Mouse (Mus musculus) hindbrain, embryonic 12.5 days (tissue): ENCODE results near the gene Plekhg3. TPM values are rescaled to one million over a fixed set of nuclear protein-coding genes. Genes with fewer than 3 reads are reported as not detected.

Source experiments
- ATAC-seq: fragments of 200-750 bp; cut with Nextera tagmentation; 2 replicates; pipeline ENCODE4 v1.8.0; 2017; ENCODE audit warnings: moderate TSS enrichment; ENCODE audit not compliant: low FRiP score
- H3K27ac ChIP-seq: fragments of 300-500 bp; sonication (generic); 2 replicates; pipeline ENCODE4 v1.5.1; 2016; ENCODE audit warnings: mild to moderate bottlenecking
- H3K27me3 ChIP-seq: fragments of 300-500 bp; sonication (generic); 2 replicates; pipeline ENCODE4 v1.6.1; 2016; ENCODE audit warnings: mild to moderate bottlenecking
- H3K36me3 ChIP-seq: fragments of 300-500 bp; sonication (generic); 2 replicates; pipeline ENCODE4 v1.6.1; 2016; ENCODE audit warnings: mild to moderate bottlenecking
- H3K4me1 ChIP-seq: fragments of 300-500 bp; sonication (generic); 2 replicates; pipeline ENCODE4 v1.6.1; 2016
- H3K4me2 ChIP-seq: fragments of 300-500 bp; sonication (generic); replicated peaks from 2 replicates; pipeline ENCODE4 v1.6.1; 2016; ENCODE audit warnings: mild to moderate bottlenecking
- H3K4me3 ChIP-seq: fragments of 300-500 bp; sonication (generic); 2 replicates; pipeline ENCODE4 v1.5.1; 2016; ENCODE audit warnings: mild to moderate bottlenecking
- H3K9ac ChIP-seq: fragments of 300-500 bp; sonication (generic); 2 replicates; pipeline ENCODE4 v1.6.1; 2016; ENCODE audit warnings: mild to moderate bottlenecking, moderate library complexity
- H3K9me3 ChIP-seq: fragments of 300-500 bp; sonication (generic); replicated peaks from 2 replicates; pipeline ENCODE4 v1.6.1; 2016; ENCODE audit warnings: mild to moderate bottlenecking
- WGBS: fragments of 180-500 bp; shearing (Covaris S2); methylation state at CpG from one replicate; pipeline ENCODE4 v1.1.7; 2016; 5-methylcytosine and 5-hydroxymethylcytosine counted together
- microRNA-seq: library from miRNA; unstranded; fragments of <30 nt; microRNA quantifications from one replicate; pipeline ENCODE4, GENCODE M21; 2017
- polyA plus RNA-seq: library from polyadenylated mRNA; unstranded; fragments of >200 nt; fragmentation: Nextera tagmentation; extraction: Ambion mirVana; gene quantifications from 2 replicates; pipeline ENCODE4 v1.2.1, GENCODE M21; 2016

Gene Plekhg3
- polyA plus RNA-seq, 1 experiment from 2014 or later, result 3.6 TPM

- ATAC-seq, result no peak
- Histone ChIP-seq H3K4me1 (peaks cover 11% of the 10 kb centered on the region; the same call in 1 of the 2 replicates), H3K9me3 (no peaks in the 10 kb centered on the region), H3K27ac (no peak overlapping the region), H3K36me3 (no peaks in the 10 kb centered on the region), H3K4me3 (no peak overlapping the region), H3K4me2 (no peak overlapping the region), H3K9ac (no peak overlapping the region), H3K27me3 (no peaks in the 10 kb centered on the region)
- WGBS, result 73% methylated on average over 4 of the region's 4 CpGs
Measured at GRCm38 (mm10) chr12:76618175-76618574, 87.5 kb downstream of the Plekhg3 start.

- 52% methylated on average over 5 of the region's 5 CpGs for WGBS
- H3K4me2 ChIP-seq, result no peak overlapping the region
- H3K9me3 ChIP-seq, result no peaks in the 10 kb centered on the region
- 0 out of 2 replicates have a peak, but pooled peaks cover 4% of the 10 kb centered on the region for H3K27me3 ChIP-seq
- no peak overlapping the region for H3K27ac ChIP-seq
- ATAC-seq, result no peak
- H3K4me1 ChIP-seq, result peaks cover 8% of the 10 kb centered on the region; the same call in 1 of the 2 replicates
- H3K9ac ChIP-seq, result no peak overlapping the region
- no peak overlapping the region for H3K4me3 ChIP-seq
- H3K36me3 ChIP-seq, result no peaks in the 10 kb centered on the region
Measured at GRCm38 (mm10) chr12:76619847-76620246, 89.2 kb downstream of the Plekhg3 start.

- H3K9ac ChIP-seq, result no peak overlapping the region
- H3K27me3 ChIP-seq, result 0 out of 2 replicates have a peak, but pooled peaks cover 4% of the 10 kb centered on the region
- no peak for ATAC-seq
- no peaks in the 10 kb centered on the region for H3K9me3 ChIP-seq
- 75% methylated on average over 6 of the region's 6 CpGs for WGBS
- H3K27ac ChIP-seq, result no peak overlapping the region
- peaks cover 4% of the 10 kb centered on the region; the same call in 1 of the 2 replicates for H3K4me1 ChIP-seq
- H3K4me3 ChIP-seq, result no peak overlapping the region
- no peaks in the 10 kb centered on the region for H3K36me3 ChIP-seq
- H3K4me2 ChIP-seq, result no peak overlapping the region
Measured at GRCm38 (mm10) chr12:76623374-76623773, 92.7 kb downstream of the Plekhg3 start.

Small RNA genes lying within 50 kb of the gene (microRNA-seq; reads per million reads assigned to microRNA genes)
- not detected for gene Mir5135

Other genes with a start within 250 kb of the Plekhg3 start
- gene Akap5, start 206.0 kb upstream of the Plekhg3 start, polyA plus RNA-seq, result 5.7 and 6.8 TPM in 2 replicates
- gene Zbtb25, start 161.3 kb upstream of the Plekhg3 start, polyA plus RNA-seq, result 20.1 and 20.6 TPM in 2 replicates
- gene Zbtb1, start 160.6 kb upstream of the Plekhg3 start, polyA plus RNA-seq, result 8.3 and 8.6 TPM in 2 replicates
- gene Hspa2, start 126.7 kb upstream of the Plekhg3 start, polyA plus RNA-seq, result 9.8 and 10.4 TPM in 2 replicates
- 2.7 and 3.1 TPM in 2 replicates for gene Ppp1r36, start 113.4 kb upstream of the Plekhg3 start, polyA plus RNA-seq
- 3.3 and 4.2 TPM in 2 replicates for gene Sptb, start 179.7 kb downstream of the Plekhg3 start, polyA plus RNA-seq
- 79.4 and 91.1 TPM in 2 replicates for gene Churc1, start 234.6 kb downstream of the Plekhg3 start, polyA plus RNA-seq
- gene Fntb, start 234.7 kb downstream of the Plekhg3 start, polyA plus RNA-seq, result 37.0 and 38.7 TPM in 2 replicates